ENCODE assay signal across 9 mouse cellular contexts in genomic region chr6:85836827-85837226, GRCm38 (mm10). TPM values are rescaled to one million over a fixed set of nuclear protein-coding genes. Genes with fewer than 3 reads are reported as not detected.
DNase-seq lines count a peak whose midpoint lies in the region; ATAC-seq lines count a peak whose summit lies in the region.
"Not testable (repeated sequence)": the region's sequence is repeated elsewhere in the genome, so short reads cannot be mapped to it uniquely, and the experiment has no call there.
"Had no signal": no experiment of that assay in that cellular context is flagged by ENCODE, and none has a peak within 500 bp of the region (broad histone marks: within the 10 kb centered on the region; RNA-seq: fewer than 3 reads in every experiment).

No protein-coding gene starts in this region.

- H3K4me2 ChIP-seq in liver, embryonic 11.5 days, result peak overlapping the region; percentile 33; the same call in 1 of the 2 replicates

- not testable (repeated sequence) for H3K4me1 ChIP-seq in liver, embryonic 11.5 days (replicated peaks; ENCODE audit: control insufficient read depth, insufficient read depth, low read length)

- WGBS in liver, embryonic 11.5 days, result 15% methylated on average over 8 of the region's 9 CpGs

- H3K36me3 ChIP-seq in liver, embryonic 11.5 days (ENCODE audit: control insufficient read depth, insufficient read depth, low read length), result not testable (repeated sequence)

- not testable (repeated sequence) for H3K9me3 ChIP-seq in liver, embryonic 11.5 days (ENCODE audit: control insufficient read depth, low read length)

- H3K27ac ChIP-seq in liver, embryonic 11.5 days (ENCODE audit: low read depth, low read length), result not testable (repeated sequence)

- not testable (repeated sequence) for H3K9ac ChIP-seq in liver, embryonic 11.5 days (ENCODE audit: low read depth, low read length)

- not testable (repeated sequence) for H3K4me3 ChIP-seq in liver, embryonic 11.5 days (ENCODE audit: low read depth, low read length)

- not testable (repeated sequence) for H3K27me3 ChIP-seq in liver, embryonic 11.5 days (replicated peaks; ENCODE audit: control insufficient read depth, insufficient read depth, low read length)

- not testable (repeated sequence) for ATAC-seq in liver, embryonic 11.5 days (replicated peaks; ENCODE audit: low FRiP score)

- peak; percentile 55 for DNase-seq in R1 (ENCODE audit: low read depth, low spot score)
- DNase-seq in cerebellum, adult 8-10 months, result peak; percentile 30
- peak; percentile 50 for DNase-seq in gastrocnemius, adult 18-20 months (ENCODE audit: low spot score)
- DNase-seq in heart, postnatal 4 days, result peak; percentile 76
- peak; percentile 40 to 73 for DNase-seq in layer of hippocampus, adult 18-20 months (ENCODE audit: low spot score in 2 of 2)
- DNase-seq in liver, embryonic 11.5 days (ENCODE audit: low spot score), result not testable (repeated sequence)
- peak; percentile 11 for DNase-seq in naive thymus-derived CD4-positive, alpha-beta T cell, adult 2 months (ENCODE audit: low read depth)
- DNase-seq in testis, postnatal 14 days (ENCODE audit: low spot score), result peak; percentile 58

RNA-seq across cellular contexts. Expression of gene Nat8, which starts 4.9 kb away (rescaled TPM):
- total RNA-seq in gastrocnemius, adult 18-20 months (2021), result not detected
- total RNA-seq in heart, postnatal 4 days (2021), result not detected
- 1 to 10 TPM; 4.4 to 4.6 TPM for total RNA-seq in layer of hippocampus, adult 18-20 months (2021)
- polyA plus RNA-seq in liver, embryonic 11.5 days (2014; fragmentation: Nextera tagmentation; extraction: Ambion mirVana), result not detected in 2 replicates
- polyA plus RNA-seq: forebrain, embryonic 16.5 days had no signal

RNA-seq across cellular contexts. Expression of gene Nat8f5, which starts 16.1 kb away (rescaled TPM):
- not detected for total RNA-seq in gastrocnemius, adult 18-20 months (2021)
- total RNA-seq in heart, postnatal 4 days (2021), result not detected
- 1 to 10 TPM; 6.7 to 7.3 TPM for total RNA-seq in layer of hippocampus, adult 18-20 months (2021)
- not detected in 2 replicates for polyA plus RNA-seq in liver, embryonic 11.5 days (2014; fragmentation: Nextera tagmentation; extraction: Ambion mirVana)
- polyA plus RNA-seq: forebrain, embryonic 16.5 days had no signal

RNA-seq across cellular contexts. Expression of gene Nat8f6, which starts 16.1 kb away (rescaled TPM):
- total RNA-seq in gastrocnemius, adult 18-20 months (2021), result not detected
- not detected for total RNA-seq in heart, postnatal 4 days (2021)
- total RNA-seq in layer of hippocampus, adult 18-20 months (2021), result 1 to 10 TPM; 1.1 to 1.3 TPM
- polyA plus RNA-seq in liver, embryonic 11.5 days (2014; fragmentation: Nextera tagmentation; extraction: Ambion mirVana), result not detected in 2 replicates
- polyA plus RNA-seq: forebrain, embryonic 16.5 days had no signal

RNA-seq across cellular contexts. Expression of gene Nat8f2, which starts 32.1 kb away (rescaled TPM):
- under 1 TPM in 1 of 2 experiments, not detected in 1; 0.17 TPM for total RNA-seq in gastrocnemius, adult 18-20 months (2021)
- total RNA-seq in heart, postnatal 4 days (2021), result not detected
- total RNA-seq in layer of hippocampus, adult 18-20 months (2021), result 1 to 10 TPM; 2.4 to 4.2 TPM
- polyA plus RNA-seq in liver, embryonic 11.5 days (2014; fragmentation: Nextera tagmentation; extraction: Ambion mirVana), result not detected in 2 replicates
- polyA plus RNA-seq: forebrain, embryonic 16.5 days had no signal

Comparison
In these comparisons a context has a peak if more than half of its experiments do, and no peak if none do; other contexts are left out.
1. RNA of gene Nat8, which starts 4.9 kb away (total RNA-seq): 4.4 to 4.6 TPM in layer of hippocampus, adult 18-20 months; not detected in gastrocnemius, adult 18-20 months and not detected in heart, postnatal 4 days; every median in the first group is over 4 times any median in the second.
2. RNA of gene Nat8f5, which starts 16.1 kb away (total RNA-seq): 6.7 to 7.3 TPM in layer of hippocampus, adult 18-20 months; not detected in gastrocnemius, adult 18-20 months and not detected in heart, postnatal 4 days; every median in the first group is over 4 times any median in the second.